Mouse (Mus musculus) lung, adult 2 months (tissue): ENCODE measurements at regions not wholly inside any gene's neighbourhood (a gene's known extent, or its start where the extent isn't known, plus 50 kb on each side); places are given as distances from the start of the nearest gene placed in this dataset.

Experiments used
- CTCF ChIP-seq: fragments of 200-500 bp; IDR thresholded peaks from 2 replicates; pipeline ENCODE4 v1.5.1; 2011; ENCODE audit warnings: mild to moderate bottlenecking, low read length, control low read depth; ENCODE audit not compliant: insufficient read depth
- POLR2A ChIP-seq: fragments of 200-500 bp; IDR thresholded peaks from 2 replicates; pipeline ENCODE4 v1.6.1; 2011; ENCODE audit warnings: low read depth, mild to moderate bottlenecking, control low read depth, low read length, borderline replicate concordance; ENCODE audit errors: extremely low read depth

GRCm38 (mm10) chr12:93019633-93020032, 1170.7 kb upstream of the Sel1l start:
- TF ChIP-seq POLR2A (no peak), CTCF (no peak)
